Mouse (Mus musculus): ENCODE results near the gene Nrxn3.

GRCm38 (mm10) chr12:88992141-88992540, 269.5 kb downstream of the Nrxn3 start:
- TF ChIP-seq CTCF (IDR thresholded peaks at IDR 0.05; ENCODE audit: low read depth, low read length) (no peak), POLR2A (IDR thresholded peaks at IDR 0.05; ENCODE audit: borderline replicate concordance, low read depth, low read length) (no peak)
